Mouse (Mus musculus): ENCODE measurements around the gene Tacr1. TPM values are rescaled to one million over a fixed set of nuclear protein-coding genes. Genes with fewer than 3 reads are reported as not detected.

The Tacr1 gene
- total and polyA plus RNA-seq, 3 experiments = 0.11 TPM; not detected in 2

GRCm38 (mm10) chr6:82457163-82457763 lies 55.1 kb downstream of the Tacr1 start:
- 0 out of 2 replicates have a peak, but pooled peaks cover 4% of the 10 kb centered on the region for H3K9me3 ChIP-seq (replicated peaks)
- H3K36me3 ChIP-seq (replicated peaks) = no peaks in the 10 kb centered on the region
- H3K4me1 ChIP-seq (ENCODE audit: insufficient read depth, low read depth, low read length) = no peaks in the 10 kb centered on the region
- no peaks in the 10 kb centered on the region for H3K27me3 ChIP-seq (ENCODE audit: insufficient read depth, low read length)
- no peak for TF ChIP-seq TAL1 (conservative IDR thresholded peaks at IDR 0.05; ENCODE audit: low read depth, low read length)
- TF ChIP-seq GATA1 (IDR thresholded peaks at IDR 0.05; ENCODE audit: borderline replicate concordance, low read length) = no peak
- no peak for TF ChIP-seq GATA2 (IDR thresholded peaks at IDR 0.05; ENCODE audit: borderline replicate concordance, low read depth, low read length)
- TF ChIP-seq CTCF (IDR thresholded peaks at IDR 0.05; ENCODE audit: low read depth, low read length) = no peak
- TF ChIP-seq POLR2AphosphoS5 (IDR thresholded peaks at IDR 0.05; ENCODE audit: insufficient replicate concordance, low read depth, low read length) = no peak
- ATAC-seq (ENCODE audit: extremely low read depth, insufficient number of reproducible peaks, low FRiP score, poor library complexity, severe bottlenecking) (no peak), DNase-seq (ENCODE audit: low spot score) (no peak)
- no peak overlapping the region for H3K4me3 ChIP-seq (ENCODE audit: low read depth, low read length)

DNA sequence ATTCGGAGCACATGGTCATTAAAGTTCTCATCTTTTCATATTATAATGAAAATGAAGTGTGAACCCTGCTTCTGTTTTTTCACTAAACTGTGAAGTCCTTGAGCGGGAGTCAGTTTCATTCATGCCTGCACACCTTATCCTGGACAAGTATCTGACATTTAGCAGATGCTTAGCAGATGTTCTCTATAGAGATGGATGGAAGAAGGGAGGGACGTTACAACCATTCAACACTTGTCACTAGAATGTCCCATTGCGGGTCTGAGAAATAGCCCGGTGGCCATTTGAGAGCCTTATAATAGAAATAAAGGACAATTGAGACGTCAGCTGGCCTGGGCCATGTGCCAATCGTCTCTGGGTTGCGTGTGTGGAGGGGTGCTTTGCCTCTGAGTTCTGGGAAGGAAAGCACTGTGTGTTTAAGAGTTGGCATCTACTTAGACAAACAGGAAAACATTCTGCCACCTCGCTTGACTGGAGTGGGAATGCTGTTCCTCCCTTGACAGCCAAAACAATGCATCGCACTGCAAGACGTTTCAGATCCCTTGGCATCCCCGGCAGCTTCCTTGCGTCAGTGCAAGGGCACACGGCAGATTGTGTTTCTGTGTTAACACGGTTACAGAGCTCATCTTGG lies 56.7 kb downstream of the Tacr1 start:
- no peak for DNase-seq (ENCODE audit: low spot score)
- no peak for TF ChIP-seq POLR2AphosphoS5 (IDR thresholded peaks at IDR 0.05; ENCODE audit: insufficient replicate concordance, low read depth, low read length)
- no peak for TF ChIP-seq GATA2 (IDR thresholded peaks at IDR 0.05; ENCODE audit: borderline replicate concordance, low read depth, low read length)
- TF ChIP-seq TAL1 (conservative IDR thresholded peaks at IDR 0.05; ENCODE audit: low read depth, low read length) = no peak
- no peak for TF ChIP-seq GATA1 (IDR thresholded peaks at IDR 0.05; ENCODE audit: borderline replicate concordance, low read length)
- TF ChIP-seq CTCF (IDR thresholded peaks at IDR 0.05; ENCODE audit: low read depth, low read length) = no peak
- no peak for ATAC-seq (ENCODE audit: extremely low read depth, insufficient number of reproducible peaks, low FRiP score, poor library complexity, severe bottlenecking)
- 0 out of 2 replicates have a peak, but pooled peaks cover 4% of the 10 kb centered on the region for H3K9me3 ChIP-seq (replicated peaks)
- H3K27me3 ChIP-seq (ENCODE audit: insufficient read depth, low read length) = no peaks in the 10 kb centered on the region
- H3K4me1 ChIP-seq (ENCODE audit: insufficient read depth, low read depth, low read length) = no peaks in the 10 kb centered on the region
- H3K36me3 ChIP-seq (replicated peaks) = no peaks in the 10 kb centered on the region
- H3K4me3 ChIP-seq (ENCODE audit: low read depth, low read length) = no peak overlapping the region

- H3K4me1 ChIP-seq (ENCODE audit: insufficient read depth, low read depth, low read length) = no peaks in the 10 kb centered on the region
- no peak for DNase-seq (ENCODE audit: low spot score)
- H3K9me3 ChIP-seq (replicated peaks) = 0 out of 2 replicates have a peak, but pooled peaks cover 4% of the 10 kb centered on the region
- TF ChIP-seq CTCF (IDR thresholded peaks at IDR 0.05; ENCODE audit: low read depth, low read length) (no peak), TAL1 (conservative IDR thresholded peaks at IDR 0.05; ENCODE audit: low read depth, low read length) (no peak), GATA2 (IDR thresholded peaks at IDR 0.05; ENCODE audit: borderline replicate concordance, low read depth, low read length) (no peak), GATA1 (IDR thresholded peaks at IDR 0.05; ENCODE audit: borderline replicate concordance, low read length) (no peak), POLR2AphosphoS5 (IDR thresholded peaks at IDR 0.05; ENCODE audit: insufficient replicate concordance, low read depth, low read length) (no peak)
- H3K36me3 ChIP-seq (replicated peaks) = no peaks in the 10 kb centered on the region
- H3K4me3 ChIP-seq (ENCODE audit: low read depth, low read length) = no peak overlapping the region
- H3K27me3 ChIP-seq (ENCODE audit: insufficient read depth, low read length) = no peaks in the 10 kb centered on the region
- no peak for ATAC-seq (ENCODE audit: extremely low read depth, insufficient number of reproducible peaks, low FRiP score, poor library complexity, severe bottlenecking)
Measured at GRCm38 (mm10) chr6:82463171-82463570, 61.0 kb downstream of the Tacr1 start.

- Histone ChIP-seq H3K9me3 (replicated peaks) (no peaks in the 10 kb centered on the region), H3K4me3 (ENCODE audit: low read depth, low read length) (no peak overlapping the region), H3K27me3 (ENCODE audit: insufficient read depth, low read length) (no peaks in the 10 kb centered on the region), H3K4me1 (ENCODE audit: insufficient read depth, low read depth, low read length) (no peaks in the 10 kb centered on the region), H3K36me3 (replicated peaks) (no peaks in the 10 kb centered on the region)
- no peak for TF ChIP-seq TAL1 (conservative IDR thresholded peaks at IDR 0.05; ENCODE audit: low read depth, low read length)
- no peak for TF ChIP-seq GATA1 (IDR thresholded peaks at IDR 0.05; ENCODE audit: borderline replicate concordance, low read length)
- TF ChIP-seq CTCF (IDR thresholded peaks at IDR 0.05; ENCODE audit: low read depth, low read length) = no peak
- no peak for TF ChIP-seq GATA2 (IDR thresholded peaks at IDR 0.05; ENCODE audit: borderline replicate concordance, low read depth, low read length)
- ATAC-seq (ENCODE audit: extremely low read depth, insufficient number of reproducible peaks, low FRiP score, poor library complexity, severe bottlenecking) (no peak), DNase-seq (ENCODE audit: low spot score) (no peak)
Measured at GRCm38 (mm10) chr6:82474477-82474876, 72.3 kb downstream of the Tacr1 start.

DNA sequence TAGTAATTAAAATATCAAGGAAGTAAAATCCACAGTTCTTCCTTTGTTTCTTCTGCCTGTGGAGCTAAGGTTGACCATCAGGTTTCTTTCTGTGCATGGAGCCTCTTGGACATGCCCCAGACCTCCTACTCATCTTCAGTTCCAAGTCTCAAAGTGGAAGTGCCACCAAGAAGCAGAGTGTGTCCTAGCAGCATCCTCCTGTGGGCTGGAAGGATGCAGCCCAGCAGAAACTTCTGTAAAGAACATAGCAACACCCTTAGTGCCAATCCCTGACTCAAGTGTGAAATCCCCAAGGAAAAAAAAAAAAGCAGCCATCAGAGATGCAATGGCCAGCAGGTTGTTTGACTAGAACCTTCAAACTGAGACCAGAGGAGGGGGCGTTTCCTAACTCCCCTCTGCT lies 81.7 kb downstream of the Tacr1 start:
- H3K27me3 ChIP-seq (ENCODE audit: insufficient read depth, low read length) = no peaks in the 10 kb centered on the region
- ATAC-seq (ENCODE audit: extremely low read depth, insufficient number of reproducible peaks, low FRiP score, poor library complexity, severe bottlenecking) (no peak), DNase-seq (ENCODE audit: low spot score) (no peak)
- no peaks in the 10 kb centered on the region for H3K36me3 ChIP-seq (replicated peaks)
- no peaks in the 10 kb centered on the region for H3K9me3 ChIP-seq (replicated peaks)
- no peak overlapping the region for H3K4me3 ChIP-seq (ENCODE audit: low read depth, low read length)
- no peaks in the 10 kb centered on the region for H3K4me1 ChIP-seq (ENCODE audit: insufficient read depth, low read depth, low read length)
- TF ChIP-seq CTCF (IDR thresholded peaks at IDR 0.05; ENCODE audit: low read depth, low read length) = no peak
- TF ChIP-seq TAL1 (conservative IDR thresholded peaks at IDR 0.05; ENCODE audit: low read depth, low read length) = no peak
- no peak for TF ChIP-seq GATA2 (IDR thresholded peaks at IDR 0.05; ENCODE audit: borderline replicate concordance, low read depth, low read length)
- TF ChIP-seq POLR2AphosphoS5 (IDR thresholded peaks at IDR 0.05; ENCODE audit: insufficient replicate concordance, low read depth, low read length) = no peak
- no peak for TF ChIP-seq GATA1 (IDR thresholded peaks at IDR 0.05; ENCODE audit: borderline replicate concordance, low read length)

GRCm38 (mm10) chr6:82494481-82494880 lies 92.3 kb downstream of the Tacr1 start:
- ATAC-seq (ENCODE audit: extremely low read depth, insufficient number of reproducible peaks, low FRiP score, poor library complexity, severe bottlenecking) (no peak), DNase-seq (ENCODE audit: low spot score) (no peak)
- H3K27me3 ChIP-seq (ENCODE audit: insufficient read depth, low read length) = no peaks in the 10 kb centered on the region
- H3K4me1 ChIP-seq (ENCODE audit: insufficient read depth, low read depth, low read length) = no peaks in the 10 kb centered on the region
- no peak overlapping the region for H3K4me3 ChIP-seq (ENCODE audit: low read depth, low read length)
- no peaks in the 10 kb centered on the region for H3K36me3 ChIP-seq (replicated peaks)
- no peak for TF ChIP-seq TAL1 (conservative IDR thresholded peaks at IDR 0.05; ENCODE audit: low read depth, low read length)
- TF ChIP-seq CTCF (IDR thresholded peaks at IDR 0.05; ENCODE audit: low read depth, low read length) = no peak
- no peak for TF ChIP-seq GATA2 (IDR thresholded peaks at IDR 0.05; ENCODE audit: borderline replicate concordance, low read depth, low read length)
- no peak for TF ChIP-seq GATA1 (IDR thresholded peaks at IDR 0.05; ENCODE audit: borderline replicate concordance, low read length)
- TF ChIP-seq POLR2AphosphoS5 (IDR thresholded peaks at IDR 0.05; ENCODE audit: insufficient replicate concordance, low read depth, low read length) = no peak
- no peaks in the 10 kb centered on the region for H3K9me3 ChIP-seq (replicated peaks)
